In genomic region chr5:131850632-131851335, GRCm38 (mm10) we compare ENCODE assay signal across 15 mouse cellular contexts.
DNase-seq lines count a peak whose midpoint lies in the region; ATAC-seq lines count a peak whose summit lies in the region.
"Had no signal": no experiment of that assay in that cellular context is flagged by ENCODE, and none has a peak within 500 bp of the region (broad histone marks: within the 10 kb centered on the region; RNA-seq: fewer than 3 reads in every experiment).

No protein-coding gene starts in this region.

- no peak overlapping the region for H3K4me3 ChIP-seq in hindbrain, embryonic 13.5 days
- H3K4me3 ChIP-seq in hindbrain, embryonic 10.5 days, result no peak overlapping the region
- H3K4me3 ChIP-seq in forebrain, embryonic 13.5 days, result no peak overlapping the region
- H3K4me3 ChIP-seq: heart, embryonic 15.5 days; liver, embryonic 15.5 days had no signal

- peak overlapping the region; percentile 79; the same call in 1 of the 2 replicates for H3K27ac ChIP-seq in hindbrain, embryonic 13.5 days
- H3K27ac ChIP-seq in hindbrain, embryonic 10.5 days, result no peak overlapping the region
- peak overlapping the region; percentile 67 for H3K27ac ChIP-seq in forebrain, embryonic 13.5 days
- H3K27ac ChIP-seq: heart, embryonic 15.5 days; kidney, postnatal 0 days; liver, embryonic 15.5 days; macrophage had no signal

- peaks cover 50% of the 10 kb centered on the region for H3K4me1 ChIP-seq in hindbrain, embryonic 13.5 days (replicated peaks)
- H3K4me1 ChIP-seq in hindbrain, embryonic 10.5 days (replicated peaks), result peaks cover 47% of the 10 kb centered on the region
- H3K4me1 ChIP-seq in forebrain, embryonic 13.5 days, result peaks cover 62% of the 10 kb centered on the region
- H3K4me1 ChIP-seq: liver, embryonic 15.5 days had no signal

- peaks cover 6% of the 10 kb centered on the region; the same call in 1 of the 2 replicates for H3K27me3 ChIP-seq in hindbrain, embryonic 13.5 days
- peaks cover 30% of the 10 kb centered on the region for H3K27me3 ChIP-seq in hindbrain, embryonic 10.5 days (ENCODE audit: insufficient read depth, poor library complexity, severe bottlenecking)
- no peaks in the 10 kb centered on the region for H3K27me3 ChIP-seq in forebrain, embryonic 13.5 days
- H3K27me3 ChIP-seq: heart, embryonic 15.5 days; liver, embryonic 15.5 days had no signal

- H3K36me3 ChIP-seq in hindbrain, embryonic 13.5 days, result no peaks in the 10 kb centered on the region
- H3K36me3 ChIP-seq in hindbrain, embryonic 10.5 days, result no peaks in the 10 kb centered on the region
- H3K36me3 ChIP-seq in forebrain, embryonic 13.5 days (ENCODE audit: poor library complexity, severe bottlenecking), result no peaks in the 10 kb centered on the region
- H3K36me3 ChIP-seq: heart, embryonic 15.5 days; liver, embryonic 15.5 days had no signal

- 70% methylated on average over 8 of the region's 8 CpGs for WGBS in hindbrain, embryonic 13.5 days
- 74% methylated on average over 8 of the region's 8 CpGs for WGBS in hindbrain, embryonic 10.5 days
- 34% methylated on average over 8 of the region's 8 CpGs for WGBS in forebrain, embryonic 13.5 days

- H3K4me2 ChIP-seq in hindbrain, embryonic 13.5 days, result no peak overlapping the region
- no peak overlapping the region for H3K4me2 ChIP-seq in forebrain, embryonic 13.5 days
- H3K4me2 ChIP-seq: heart, embryonic 15.5 days; liver, embryonic 15.5 days had no signal

- H3K9me3 ChIP-seq in hindbrain, embryonic 13.5 days, result no peaks in the 10 kb centered on the region
- no peaks in the 10 kb centered on the region for H3K9me3 ChIP-seq in hindbrain, embryonic 10.5 days
- H3K9me3 ChIP-seq in forebrain, embryonic 13.5 days (replicated peaks), result no peaks in the 10 kb centered on the region
- H3K9me3 ChIP-seq: heart, embryonic 15.5 days; liver, embryonic 15.5 days had no signal

- no peak overlapping the region for H3K9ac ChIP-seq in hindbrain, embryonic 13.5 days
- no peak overlapping the region; the same call in 1 of the 2 replicates for H3K9ac ChIP-seq in forebrain, embryonic 13.5 days
- H3K9ac ChIP-seq: heart, embryonic 15.5 days; liver, embryonic 15.5 days had no signal

- DNase-seq in hindbrain, embryonic 10.5 days (ENCODE audit: low spot score), result no peak
- DNase-seq in R1 (ENCODE audit: low read depth, low spot score), result peak; percentile 25
- peak; percentile 35 for DNase-seq in kidney, postnatal 14 days
- no peak for DNase-seq in adrenal gland, adult 18-20 months (ENCODE audit: low spot score in 2 of 2)
- no peak for DNase-seq in testis, postnatal 10 days (ENCODE audit: low spot score)
- DNase-seq in frontal cortex, postnatal 10 days (ENCODE audit: low spot score in 2 of 2), result no peak
- DNase-seq: adrenal gland, adult 2 months; cerebellum, postnatal 36 days; gastrocnemius, postnatal 36 days had no signal

- ATAC-seq in hindbrain, embryonic 13.5 days (ENCODE audit: low FRiP score), result no peak
- ATAC-seq in forebrain, embryonic 13.5 days, result peak; percentile 44

Comparison
In these comparisons a context has a peak if more than half of its experiments do, and no peak if none do; other contexts are left out.
1. DNase-seq: peak in R1 (single experiment) and kidney, postnatal 14 days (single experiment); none in hindbrain, embryonic 10.5 days (single experiment), adrenal gland, adult 18-20 months (0 of 2), testis, postnatal 10 days (single experiment) and frontal cortex, postnatal 10 days (0 of 2).